Mouse (Mus musculus): ENCODE results near the gene Pcyt1a. TPM values are rescaled to one million over a fixed set of nuclear protein-coding genes. Genes with fewer than 3 reads are reported as not detected.

Gene Pcyt1a
- polyA plus RNA-seq, 1 experiment, result 45.2 TPM

- H3K4me3 ChIP-seq (ENCODE audit: insufficient read depth, low read length), result no peak overlapping the region
- H3K27ac ChIP-seq (ENCODE audit: insufficient read depth, low read length), result no peak overlapping the region
- TF ChIP-seq POLR2A (IDR thresholded peaks at IDR 0.05; ENCODE audit: low read depth, low read length) (no peak), CTCF (IDR thresholded peaks at IDR 0.05; ENCODE audit: borderline replicate concordance, insufficient read depth, low read length) (no peak)
- H3K4me1 ChIP-seq (ENCODE audit: control insufficient read depth, insufficient read depth, low read length), result no peaks in the 10 kb centered on the region; the same call in 1 of the 2 replicates
Observed at GRCm38 (mm10) chr16:32462950-32463349, 32.2 kb downstream of the Pcyt1a start.

GRCm38 (mm10) chr16:32463426-32463825, 32.7 kb downstream of the Pcyt1a start:
- H3K27ac ChIP-seq (ENCODE audit: insufficient read depth, low read length), result no peak overlapping the region
- TF ChIP-seq CTCF (IDR thresholded peaks at IDR 0.05; ENCODE audit: borderline replicate concordance, insufficient read depth, low read length), result no peak
- TF ChIP-seq POLR2A (IDR thresholded peaks at IDR 0.05; ENCODE audit: low read depth, low read length), result no peak

GRCm38 (mm10) chr16:32464908-32465307, 34.2 kb downstream of the Pcyt1a start:
- Histone ChIP-seq H3K4me1 (ENCODE audit: control insufficient read depth, insufficient read depth, low read length) (no peaks in the 10 kb centered on the region), H3K27ac (ENCODE audit: insufficient read depth, low read length) (no peak overlapping the region), H3K4me3 (ENCODE audit: insufficient read depth, low read length) (no peak overlapping the region)
- no peak for TF ChIP-seq POLR2A (IDR thresholded peaks at IDR 0.05; ENCODE audit: low read depth, low read length)

More at GRCm38 (mm10) chr16:32463426-32463825, 32.7 kb downstream of the Pcyt1a start:
- Histone ChIP-seq H3K4me1 (ENCODE audit: control insufficient read depth, insufficient read depth, low read length) (no peaks in the 10 kb centered on the region), H3K4me3 (ENCODE audit: insufficient read depth, low read length) (no peak overlapping the region)

- Histone ChIP-seq H3K4me3 (ENCODE audit: insufficient read depth, low read length) (no peak overlapping the region), H3K27ac (ENCODE audit: insufficient read depth, low read length) (no peak overlapping the region), H3K4me1 (ENCODE audit: control insufficient read depth, insufficient read depth, low read length) (no peaks in the 10 kb centered on the region)
- no peak for TF ChIP-seq POLR2A (IDR thresholded peaks at IDR 0.05; ENCODE audit: low read depth, low read length)
- no peak for TF ChIP-seq CTCF (IDR thresholded peaks at IDR 0.05; ENCODE audit: borderline replicate concordance, insufficient read depth, low read length)
Observed at GRCm38 (mm10) chr16:32468488-32468887, 37.8 kb downstream of the Pcyt1a start.

GRCm38 (mm10) chr16:32469404-32470105, 38.8 kb downstream of the Pcyt1a start:
- H3K4me3 ChIP-seq (ENCODE audit: insufficient read depth, low read length), result no peak overlapping the region
- H3K4me1 ChIP-seq (ENCODE audit: control insufficient read depth, insufficient read depth, low read length), result no peaks in the 10 kb centered on the region
- no peak overlapping the region for H3K27ac ChIP-seq (ENCODE audit: insufficient read depth, low read length)
- TF ChIP-seq CTCF (IDR thresholded peaks at IDR 0.05; ENCODE audit: borderline replicate concordance, insufficient read depth, low read length), result no peak
- no peak for TF ChIP-seq POLR2A (IDR thresholded peaks at IDR 0.05; ENCODE audit: low read depth, low read length)

GRCm38 (mm10) chr16:32472276-32473015, 41.7 kb downstream of the Pcyt1a start:
- Histone ChIP-seq H3K27ac (ENCODE audit: insufficient read depth, low read length) (no peak overlapping the region), H3K4me1 (ENCODE audit: control insufficient read depth, insufficient read depth, low read length) (no peaks in the 10 kb centered on the region), H3K4me3 (ENCODE audit: insufficient read depth, low read length) (no peak overlapping the region)
- TF ChIP-seq POLR2A (IDR thresholded peaks at IDR 0.05; ENCODE audit: low read depth, low read length), result no peak
- no peak for TF ChIP-seq CTCF (IDR thresholded peaks at IDR 0.05; ENCODE audit: borderline replicate concordance, insufficient read depth, low read length)

GRCm38 (mm10) chr16:32477315-32477714, 46.6 kb downstream of the Pcyt1a start:
- no peaks in the 10 kb centered on the region for H3K4me1 ChIP-seq (ENCODE audit: control insufficient read depth, insufficient read depth, low read length)
- no peak overlapping the region for H3K4me3 ChIP-seq (ENCODE audit: insufficient read depth, low read length)
- H3K27ac ChIP-seq (ENCODE audit: insufficient read depth, low read length), result no peak overlapping the region
- no peak for TF ChIP-seq POLR2A (IDR thresholded peaks at IDR 0.05; ENCODE audit: low read depth, low read length)
- no peak for TF ChIP-seq CTCF (IDR thresholded peaks at IDR 0.05; ENCODE audit: borderline replicate concordance, insufficient read depth, low read length)

- Histone ChIP-seq H3K4me1 (ENCODE audit: control insufficient read depth, insufficient read depth, low read length) (no peaks in the 10 kb centered on the region), H3K27ac (ENCODE audit: insufficient read depth, low read length) (no peak overlapping the region), H3K4me3 (ENCODE audit: insufficient read depth, low read length) (no peak overlapping the region)
- TF ChIP-seq POLR2A (IDR thresholded peaks at IDR 0.05; ENCODE audit: low read depth, low read length) (no peak), CTCF (IDR thresholded peaks at IDR 0.05; ENCODE audit: borderline replicate concordance, insufficient read depth, low read length) (no peak)
Observed at GRCm38 (mm10) chr16:32479415-32479814, 48.7 kb downstream of the Pcyt1a start.

GRCm38 (mm10) chr16:32484431-32484871, 53.7 kb downstream of the Pcyt1a start:
- no peak for TF ChIP-seq POLR2A (IDR thresholded peaks at IDR 0.05; ENCODE audit: low read depth, low read length)
- no peak for TF ChIP-seq CTCF (IDR thresholded peaks at IDR 0.05; ENCODE audit: borderline replicate concordance, insufficient read depth, low read length)
- no peak overlapping the region for H3K27ac ChIP-seq (ENCODE audit: insufficient read depth, low read length)
- H3K4me3 ChIP-seq (ENCODE audit: insufficient read depth, low read length), result no peak overlapping the region
- H3K4me1 ChIP-seq (ENCODE audit: control insufficient read depth, insufficient read depth, low read length), result no peaks in the 10 kb centered on the region

GRCm38 (mm10) chr16:32485209-32485608, 54.5 kb downstream of the Pcyt1a start:
- no peak overlapping the region for H3K27ac ChIP-seq (ENCODE audit: insufficient read depth, low read length)
- no peaks in the 10 kb centered on the region for H3K4me1 ChIP-seq (ENCODE audit: control insufficient read depth, insufficient read depth, low read length)
- TF ChIP-seq CTCF (IDR thresholded peaks at IDR 0.05; ENCODE audit: borderline replicate concordance, insufficient read depth, low read length) (no peak), POLR2A (IDR thresholded peaks at IDR 0.05; ENCODE audit: low read depth, low read length) (no peak)
- no peak overlapping the region for H3K4me3 ChIP-seq (ENCODE audit: insufficient read depth, low read length)

Measured in embryonic fibroblast, embryonic 13.5 days (primary cell).